In the genomic region with DNA sequence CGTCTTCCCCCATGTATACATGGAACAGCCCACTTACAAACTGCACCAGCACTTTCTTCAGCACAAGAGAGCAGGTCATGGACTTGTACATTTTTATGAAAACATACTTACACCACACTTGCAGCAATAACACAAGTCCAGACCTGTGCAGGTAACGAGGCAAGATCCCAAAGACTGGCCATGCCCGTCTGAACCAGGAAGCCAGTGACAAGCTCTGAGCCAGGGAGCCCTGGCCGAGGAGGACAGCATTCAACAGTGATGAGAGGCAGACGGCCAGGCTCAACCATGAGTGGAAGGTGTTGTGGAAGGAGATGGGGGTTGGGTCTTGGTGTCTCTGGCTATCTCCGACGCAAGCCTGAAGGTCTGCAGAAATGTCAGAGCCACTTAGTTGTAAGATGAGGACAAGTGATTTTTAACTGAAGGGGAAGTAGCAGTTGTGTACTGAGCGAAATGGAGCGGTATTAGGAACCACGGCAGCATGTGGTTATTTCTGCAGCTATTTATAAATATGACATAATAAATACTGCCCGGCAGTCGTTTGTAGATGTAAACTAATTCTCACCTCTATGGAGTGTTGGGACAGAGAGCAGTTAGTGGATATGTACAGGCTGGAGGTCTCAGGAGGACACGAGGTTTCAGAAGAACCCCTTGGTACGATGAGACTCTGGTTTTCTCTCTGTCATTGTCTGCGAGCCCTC, we compare ENCODE assay signal across 20 mouse cellular contexts. TPM values are rescaled to one million over a fixed set of nuclear protein-coding genes. Genes with fewer than 3 reads are reported as not detected.
DNase-seq lines count a peak whose midpoint lies in the region; ATAC-seq and TF ChIP-seq lines count a peak whose summit lies in the region.
"Had no signal": no experiment of that assay in that cellular context is flagged by ENCODE, and none has a peak within 500 bp of the region (broad histone marks: within the 10 kb centered on the region; RNA-seq: fewer than 3 reads in every experiment).

No protein-coding gene starts in this region.

- TF ChIP-seq CTCF in gastrocnemius, adult 2 months (IDR thresholded peaks at IDR 0.05): no peak

- no peaks in the 10 kb centered on the region for H3K9me3 ChIP-seq in liver, embryonic 16.5 days (replicated peaks; ENCODE audit: control insufficient read depth, low read length)
- H3K9me3 ChIP-seq: forebrain, embryonic 12.5 days; limb, embryonic 13.5 days; neural tube, embryonic 15.5 days; stomach, embryonic 15.5 days had no signal

- no peaks in the 10 kb centered on the region for H3K27me3 ChIP-seq in liver, embryonic 16.5 days (ENCODE audit: control insufficient read depth, insufficient read depth, low read depth, low read length)
- H3K27me3 ChIP-seq: limb, embryonic 13.5 days; neural tube, embryonic 15.5 days; stomach, embryonic 15.5 days had no signal

- H3K9ac ChIP-seq in liver, embryonic 16.5 days (ENCODE audit: low read depth, low read length): no peak overlapping the region
- H3K9ac ChIP-seq: forebrain, embryonic 12.5 days; hindbrain, embryonic 14.5 days; limb, embryonic 13.5 days; neural tube, embryonic 15.5 days; stomach, embryonic 15.5 days had no signal

- 39% methylated on average over 15 of the region's 15 CpGs for WGBS in liver, embryonic 16.5 days (ENCODE audit: insufficient replicate concordance)

- intact Hi-C loops in gastrocnemius, adult 2 months (cut with DNase I): no loop called here

- peak overlapping the region; percentile 22 for H3K4me2 ChIP-seq in liver, embryonic 16.5 days (ENCODE audit: low read depth, low read length)
- H3K4me2 ChIP-seq: forebrain, embryonic 12.5 days; hindbrain, embryonic 14.5 days; limb, embryonic 13.5 days; neural tube, embryonic 15.5 days; stomach, embryonic 15.5 days had no signal

- ATAC-seq in liver, embryonic 16.5 days (ENCODE audit: low read depth): no peak
- ATAC-seq in activated CD4-positive, CD25-positive, alpha-beta regulatory T cell, adult 4 months: no peak

- H3K4me1 ChIP-seq in liver, embryonic 16.5 days (ENCODE audit: control insufficient read depth, low read depth, low read length): peaks cover 45% of the 10 kb centered on the region

- H3K36me3 ChIP-seq in liver, embryonic 16.5 days (ENCODE audit: control insufficient read depth, insufficient read depth): peaks cover 7% of the 10 kb centered on the region
- H3K36me3 ChIP-seq: forebrain, embryonic 12.5 days; limb, embryonic 13.5 days had no signal

- peak overlapping the region; percentile 86 for H3K27ac ChIP-seq in gastrocnemius, adult 2 months
- peak overlapping the region; percentile 72 for H3K27ac ChIP-seq in liver, embryonic 16.5 days (ENCODE audit: low read length)
- H3K27ac ChIP-seq: forebrain, embryonic 12.5 days; hindbrain, embryonic 14.5 days; limb, embryonic 13.5 days; neural tube, embryonic 15.5 days; stomach, embryonic 15.5 days had no signal

- DNase-seq in gastrocnemius, adult 2 months: peak; percentile 46
- DNase-seq in gastrocnemius, postnatal 10 days: no peak
- peak; percentile 38 to 53 for DNase-seq in urinary bladder, postnatal 36 days (ENCODE audit: low spot score in 2 of 2)
- no peak for DNase-seq in urinary bladder, postnatal 10 days (ENCODE audit: low spot score)
- DNase-seq in right cerebral cortex, postnatal 14 days: no peak
- DNase-seq in cerebellum, adult 8-10 months: no peak
- DNase-seq: adrenal gland, postnatal 36 days; cerebellum, adult 2 months; kidney, adult 18-20 months; kidney, postnatal 36 days; lung, postnatal 36 days; right cerebral cortex, postnatal 25 days had no signal

- H3K4me3 ChIP-seq in gastrocnemius, adult 2 months: peak overlapping the region; percentile 52
- H3K4me3 ChIP-seq in liver, embryonic 16.5 days (ENCODE audit: low read depth, low read length): no peak overlapping the region
- H3K4me3 ChIP-seq: forebrain, embryonic 12.5 days; limb, embryonic 13.5 days; neural tube, embryonic 15.5 days; stomach, embryonic 15.5 days had no signal

RNA-seq across cellular contexts. Expression of gene Acsl1, which starts 26.6 kb away (rescaled TPM):
- total RNA-seq in gastrocnemius, adult 2 months (2021): 100 to 1,000 TPM; 224 to 367 TPM
- 100 to 1,000 TPM; 230 to 244 TPM for total RNA-seq in gastrocnemius, postnatal 10 days (2021)
- 139 and 168 TPM in 2 replicates for polyA plus RNA-seq in liver, embryonic 16.5 days (2015; fragmentation: Nextera tagmentation; extraction: Ambion mirVana)
- polyA plus RNA-seq in activated CD4-positive, CD25-positive, alpha-beta regulatory T cell, adult 4 months (2017; shearing (Covaris generic)): 1 to 10 TPM; 8.1 to 9.7 TPM

RNA-seq across cellular contexts. Expression of gene Cenpu, which starts 54.4 kb away (rescaled TPM):
- under 1 TPM in 1 of 2 experiments, not detected in 1; 0.31 TPM for total RNA-seq in gastrocnemius, adult 2 months (2021)
- total RNA-seq in gastrocnemius, postnatal 10 days (2021): 1 to 10 TPM; 2.1 to 2.5 TPM
- polyA plus RNA-seq in liver, embryonic 16.5 days (2015; fragmentation: Nextera tagmentation; extraction: Ambion mirVana): 12.3 and 14.1 TPM in 2 replicates
- 10 to 100 TPM; 11.2 to 12.4 TPM for polyA plus RNA-seq in activated CD4-positive, CD25-positive, alpha-beta regulatory T cell, adult 4 months (2017; shearing (Covaris generic))
- total RNA-seq: gastrocnemius, adult 18-20 months had no signal

Comparison
In these comparisons a context has a peak if more than half of its experiments do, and no peak if none do; other contexts are left out.
1. DNase-seq: peak in gastrocnemius, adult 2 months (single experiment) and urinary bladder, postnatal 36 days (2 of 2); none in gastrocnemius, postnatal 10 days (single experiment), urinary bladder, postnatal 10 days (single experiment), right cerebral cortex, postnatal 14 days (single experiment) and cerebellum, adult 8-10 months (single experiment).